Mouse (Mus musculus): Measurements from ENCODE around the gene 1700011L22Rik. TPM values are rescaled to one million over a fixed set of nuclear protein-coding genes. Genes with fewer than 3 reads are reported as not detected.

The 1700011L22Rik gene
- polyA plus RNA-seq (2012; rRNA removed) = not detected in 2 replicates

- DNase-seq = no peak
- H3K4me3 ChIP-seq (replicated peaks; ENCODE audit: extremely low read depth, low read depth, low read length) = no peak within 1 kb of the TSS
- no peak for TF ChIP-seq POLR2A (IDR thresholded peaks at IDR 0.05; ENCODE audit: borderline replicate concordance, extremely low read depth, low read depth, low read length)
- no peak for TF ChIP-seq CTCF (IDR thresholded peaks at IDR 0.05; ENCODE audit: insufficient read depth, low read length)
- 90% methylated on average over 6 of the region's 6 CpGs for WGBS
- H3K4me1 ChIP-seq (ENCODE audit: control insufficient read depth, insufficient read depth, low read length) = 0 out of 2 replicates have a peak, but pooled peaks cover 2% of the 10 kb centered on the region
Observed at GRCm38 (mm10) chr8:79248470-79248869, at the start of gene 1700011L22Rik. 1700011L22Rik (minus strand) TSS chr8:79248570.

- Histone ChIP-seq H3K4me1 (ENCODE audit: control insufficient read depth, insufficient read depth, low read length) (peaks cover 7% of the 10 kb centered on the region), H3K4me3 (replicated peaks; ENCODE audit: extremely low read depth, low read depth, low read length) (no peak overlapping the region)
- whole genome bisulfite sequencing = 24% methylated on average over 3 of the region's 3 CpGs
- no peak for TF ChIP-seq POLR2A (IDR thresholded peaks at IDR 0.05; ENCODE audit: borderline replicate concordance, extremely low read depth, low read depth, low read length)
- TF ChIP-seq CTCF (IDR thresholded peaks at IDR 0.05; ENCODE audit: insufficient read depth, low read length) = peak; percentile 94
- DNase-seq = peak; percentile 65
Observed at GRCm38 (mm10) chr8:79297763-79298162, 49.4 kb upstream of the 1700011L22Rik start.

GRCm38 (mm10) chr8:79295276-79296105 is 47.1 kb upstream of the 1700011L22Rik start:
- DNase-seq = no peak
- WGBS = 14% methylated on average over 18 of the region's 18 CpGs
- Histone ChIP-seq H3K4me3 (replicated peaks; ENCODE audit: extremely low read depth, low read depth, low read length) (peak overlapping the region; percentile 77), H3K4me1 (ENCODE audit: control insufficient read depth, insufficient read depth, low read length) (peaks cover 7% of the 10 kb centered on the region)
- TF ChIP-seq POLR2A (IDR thresholded peaks at IDR 0.05; ENCODE audit: borderline replicate concordance, extremely low read depth, low read depth, low read length) (no peak), CTCF (IDR thresholded peaks at IDR 0.05; ENCODE audit: insufficient read depth, low read length) (no peak)

- DNase-seq = peak; percentile 96
- H3K4me1 ChIP-seq (ENCODE audit: control insufficient read depth, insufficient read depth, low read length) = peaks cover 7% of the 10 kb centered on the region
- peak within 1 kb of the TSS; percentile 77 for H3K4me3 ChIP-seq (replicated peaks; ENCODE audit: extremely low read depth, low read depth, low read length)
- peak; percentile 87 for TF ChIP-seq POLR2A (IDR thresholded peaks at IDR 0.05; ENCODE audit: borderline replicate concordance, extremely low read depth, low read depth, low read length)
- no peak for TF ChIP-seq CTCF (IDR thresholded peaks at IDR 0.05; ENCODE audit: insufficient read depth, low read length)
- under 1% methylated on average over 74 of the region's 74 CpGs for WGBS
Observed at GRCm38 (mm10) chr8:79294610-79295275, 46.4 kb upstream of the 1700011L22Rik start, which contains the start of gene Mmaa. Mmaa (minus strand) TSS chr8:79294937.

GRCm38 (mm10) chr8:79293841-79294240 is 45.5 kb upstream of the 1700011L22Rik start:
- TF ChIP-seq POLR2A (IDR thresholded peaks at IDR 0.05; ENCODE audit: borderline replicate concordance, extremely low read depth, low read depth, low read length) (no peak), CTCF (IDR thresholded peaks at IDR 0.05; ENCODE audit: insufficient read depth, low read length) (no peak)
- Histone ChIP-seq H3K4me3 (replicated peaks; ENCODE audit: extremely low read depth, low read depth, low read length) (peak overlapping the region; percentile 66), H3K4me1 (ENCODE audit: control insufficient read depth, insufficient read depth, low read length) (peaks cover 10% of the 10 kb centered on the region)
- WGBS = 35% methylated on average over 3 of the region's 3 CpGs
- no peak for DNase-seq

- WGBS = 62% methylated on average over 3 of the region's 3 CpGs
Observed at GRCm38 (mm10) chr8:79292712-79293264, 44.4 kb upstream of the 1700011L22Rik start.

GRCm38 (mm10) chr8:79289592-79289991 is 41.2 kb upstream of the 1700011L22Rik start:
- 60% methylated on average over 5 of the region's 5 CpGs for WGBS
- no peak for TF ChIP-seq CTCF (IDR thresholded peaks at IDR 0.05; ENCODE audit: insufficient read depth, low read length)
- no peak for TF ChIP-seq POLR2A (IDR thresholded peaks at IDR 0.05; ENCODE audit: borderline replicate concordance, extremely low read depth, low read depth, low read length)
- Histone ChIP-seq H3K4me1 (ENCODE audit: control insufficient read depth, insufficient read depth, low read length) (peaks cover 10% of the 10 kb centered on the region), H3K4me3 (replicated peaks; ENCODE audit: extremely low read depth, low read depth, low read length) (no peak overlapping the region)
- no peak for DNase-seq

More at GRCm38 (mm10) chr8:79292712-79293264, 44.4 kb upstream of the 1700011L22Rik start:
- Histone ChIP-seq H3K4me3 (replicated peaks; ENCODE audit: extremely low read depth, low read depth, low read length) (no peak overlapping the region), H3K4me1 (ENCODE audit: control insufficient read depth, insufficient read depth, low read length) (peaks cover 10% of the 10 kb centered on the region)
- no peak for DNase-seq
- TF ChIP-seq POLR2A (IDR thresholded peaks at IDR 0.05; ENCODE audit: borderline replicate concordance, extremely low read depth, low read depth, low read length) = no peak
- TF ChIP-seq CTCF (IDR thresholded peaks at IDR 0.05; ENCODE audit: insufficient read depth, low read length) = no peak

GRCm38 (mm10) chr8:79288681-79289080 is 40.3 kb upstream of the 1700011L22Rik start:
- no peak for DNase-seq
- TF ChIP-seq POLR2A (IDR thresholded peaks at IDR 0.05; ENCODE audit: borderline replicate concordance, extremely low read depth, low read depth, low read length) (no peak), CTCF (IDR thresholded peaks at IDR 0.05; ENCODE audit: insufficient read depth, low read length) (no peak)
- 58% methylated on average over 2 of the region's 2 CpGs for WGBS
- Histone ChIP-seq H3K4me3 (replicated peaks; ENCODE audit: extremely low read depth, low read depth, low read length) (no peak overlapping the region), H3K4me1 (ENCODE audit: control insufficient read depth, insufficient read depth, low read length) (peaks cover 8% of the 10 kb centered on the region)

- WGBS = 89% methylated on average over 4 of the region's 4 CpGs
- TF ChIP-seq CTCF (IDR thresholded peaks at IDR 0.05; ENCODE audit: insufficient read depth, low read length) (no peak), POLR2A (IDR thresholded peaks at IDR 0.05; ENCODE audit: borderline replicate concordance, extremely low read depth, low read depth, low read length) (no peak)
Observed at GRCm38 (mm10) chr8:79288250-79288649, 39.9 kb upstream of the 1700011L22Rik start.

More at GRCm38 (mm10) chr8:79288250-79288649, 39.9 kb upstream of the 1700011L22Rik start:
- DNase-seq = no peak
- peaks cover 6% of the 10 kb centered on the region for H3K4me1 ChIP-seq (ENCODE audit: control insufficient read depth, insufficient read depth, low read length)
- H3K4me3 ChIP-seq (replicated peaks; ENCODE audit: extremely low read depth, low read depth, low read length) = no peak overlapping the region

Measured in lung, adult 2 months (tissue).